Mouse (Mus musculus) adrenal gland, postnatal 36 days (tissue): ENCODE data around the gene Ece2. TPM values are rescaled to one million over a fixed set of nuclear protein-coding genes. Genes with fewer than 3 reads are reported as not detected.

Experiments
- DNase-seq, 2 experiments: peaks; one replicate each; pipeline ENCODE4 v3.0.0; 2021; ENCODE audit warnings: mixed read lengths in 1 of 2
- long read RNA-seq, 2 experiments: library from polyadenylated mRNA; stranded (forward); transcript quantifications; one replicate each; pipeline ENCODE4 v2.0.0; 2021; ENCODE audit warnings: borderline sequencing depth in 2 of 2
- total RNA-seq, 2 experiments: library from RNA; stranded (reverse); gene quantifications; 2 replicates each; pipeline ENCODE4 v1.2.3; 2021

The Ece2 gene
- total RNA-seq, result 10 to 100 TPM in 1 of 2 experiments, 1 to 10 TPM in 1; 8.9 to 17.5 TPM
- long read RNA-seq, experiment 1, partial matches to known transcripts, result 0 of 6 reads
- long read RNA-seq, experiment 1, other reads (novel, unspliced or antisense), result 4 of 6 reads
- long read RNA-seq, experiment 2, transcript Ece2-201 (19 exons, 3,152 nt), result major isoform, 5 of 6 reads
- long read RNA-seq, experiment 2, partial matches to known transcripts, result 0 of 6 reads
- long read RNA-seq, experiment 2, other reads (novel, unspliced or antisense), result 1 of 6 reads

DNA sequence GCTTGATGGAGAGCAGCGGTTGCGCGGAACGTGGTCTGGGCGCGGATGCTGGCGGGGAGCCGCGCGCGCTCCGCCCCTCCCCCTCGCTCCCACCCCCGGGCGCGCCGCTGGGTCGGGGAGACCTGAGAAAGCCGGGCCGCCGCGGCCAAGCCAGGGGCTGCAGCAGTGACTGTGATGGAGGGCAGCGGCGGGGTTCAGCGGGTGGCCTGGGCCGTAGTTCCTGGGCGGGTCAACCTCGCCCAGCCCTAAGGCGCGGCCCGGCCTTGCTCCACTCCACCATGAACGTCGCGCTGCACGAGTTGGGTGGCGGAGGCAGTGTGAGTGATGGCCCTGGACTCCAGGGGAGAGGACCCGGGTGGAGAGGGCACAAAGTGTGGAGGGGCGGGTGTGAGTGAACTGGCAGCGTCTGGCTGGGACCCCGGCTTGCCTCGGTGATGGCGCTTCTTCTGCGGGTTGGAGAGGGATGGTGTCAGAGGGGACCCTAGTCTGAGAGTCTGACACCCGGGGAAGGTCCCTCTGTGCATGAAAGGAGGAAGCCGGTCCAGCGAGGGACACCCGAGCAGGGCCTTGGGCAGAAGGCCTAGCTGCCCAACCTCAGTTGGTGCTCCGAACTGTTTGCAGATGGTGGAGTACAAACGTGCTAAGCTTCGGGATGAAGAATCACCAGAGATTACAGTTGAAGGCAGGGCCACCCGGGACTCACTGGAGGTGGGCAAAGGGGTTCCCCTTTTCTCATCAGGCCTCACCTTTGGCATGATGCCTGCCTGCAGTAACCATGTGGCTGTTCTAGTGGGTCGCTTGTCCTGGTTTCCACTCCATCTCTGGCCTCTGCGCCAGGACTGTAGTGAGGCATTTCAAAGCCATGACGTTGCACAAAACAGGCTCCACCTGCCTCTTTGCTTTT lies at the start of gene Ece2:
Gene Ece2 (plus strand): TSS at position 98 of the 904 bp plus-strand sequence.
- peak; percentile 51 to 61 for DNase-seq

DNA sequence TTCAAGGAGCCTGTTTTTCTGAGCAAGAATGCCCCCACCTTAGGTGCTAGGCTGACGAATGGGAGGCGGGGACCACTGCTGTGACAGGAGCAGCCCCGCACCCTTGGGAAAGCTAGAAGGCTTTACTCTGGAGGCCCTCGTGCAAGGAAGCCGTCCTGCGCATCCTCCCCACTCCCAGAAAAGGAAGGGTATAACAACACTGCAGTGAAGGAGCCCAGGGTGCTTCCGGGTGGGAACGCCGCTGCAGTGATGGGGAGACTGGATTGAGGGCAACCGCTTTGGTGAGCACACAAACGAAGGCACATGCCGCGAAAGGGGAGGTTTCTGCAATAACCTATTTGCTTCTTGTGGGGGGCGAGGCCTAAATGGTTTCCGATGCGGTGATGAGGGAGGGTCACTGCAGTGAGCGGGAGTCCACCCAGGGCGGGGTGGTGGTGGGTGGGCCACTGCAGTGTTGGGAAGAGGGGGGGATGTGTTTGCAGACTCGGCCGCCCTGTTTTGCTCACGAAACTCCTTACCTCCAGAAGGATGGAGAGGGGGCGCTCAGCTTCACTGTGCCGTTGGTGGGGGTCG lies 40.2 kb upstream of the Ece2 start, which contains the start of gene Vwa5b2:
Gene Vwa5b2 (plus strand): TSS at position 106 of the 573 bp plus-strand sequence.
- no peak for DNase-seq

DNA sequence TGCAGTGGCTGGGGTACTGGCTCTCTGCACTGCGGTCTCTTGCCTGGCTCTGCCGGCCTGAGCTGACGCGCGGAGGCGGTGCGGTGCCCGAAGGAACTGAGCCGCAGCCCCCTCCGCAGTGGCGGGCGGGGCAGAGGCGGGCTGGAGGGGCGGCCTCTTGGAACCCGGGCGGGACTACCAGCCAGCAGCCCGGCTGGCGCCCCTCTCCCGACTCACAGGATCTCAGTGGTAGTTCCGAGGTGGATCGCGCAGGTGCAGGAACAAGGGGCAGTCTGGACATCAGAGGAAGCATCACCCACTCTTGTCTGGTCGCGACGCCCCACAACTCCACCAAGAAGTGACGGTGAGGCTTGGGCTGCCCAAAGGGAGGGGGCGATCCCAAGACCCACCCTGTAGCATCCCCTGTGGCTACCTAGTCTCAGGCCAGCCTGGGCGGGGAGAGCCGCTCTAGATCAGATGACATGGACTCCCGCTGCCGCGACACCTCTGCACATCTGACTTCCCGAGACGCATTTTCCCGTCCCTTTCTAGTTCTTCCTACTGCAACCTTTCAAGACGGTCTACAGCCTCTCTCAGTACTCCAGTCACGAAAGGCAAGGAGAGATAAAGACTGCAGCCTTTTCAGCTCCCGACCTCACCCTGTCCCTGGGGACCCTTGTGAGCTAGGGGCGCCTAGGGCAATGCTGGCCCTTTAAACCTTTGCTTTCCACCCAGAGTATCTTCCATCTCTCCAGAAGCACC lies 39.5 kb upstream of the Ece2 start:
- DNase-seq, result peak; percentile 40 to 56

DNA sequence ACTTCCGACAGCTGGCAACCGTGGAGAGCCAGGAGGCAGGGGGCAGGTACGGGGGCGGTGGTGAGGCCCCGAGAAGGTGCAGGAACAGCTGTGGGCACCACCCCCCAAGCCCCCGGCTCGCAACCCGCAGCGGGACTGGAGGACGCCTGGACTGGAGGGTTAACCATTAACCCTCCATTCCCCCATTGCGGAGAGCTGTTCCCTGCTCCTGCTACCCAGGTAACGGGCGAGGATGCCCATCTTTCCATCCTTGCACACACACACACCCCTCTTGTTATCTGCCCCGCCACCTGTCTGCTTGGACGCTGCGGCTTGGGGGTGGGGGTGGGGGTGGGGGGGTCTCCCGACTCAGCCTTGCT lies 39.0 kb upstream of the Ece2 start:
- DNase-seq, result no peak

DNA sequence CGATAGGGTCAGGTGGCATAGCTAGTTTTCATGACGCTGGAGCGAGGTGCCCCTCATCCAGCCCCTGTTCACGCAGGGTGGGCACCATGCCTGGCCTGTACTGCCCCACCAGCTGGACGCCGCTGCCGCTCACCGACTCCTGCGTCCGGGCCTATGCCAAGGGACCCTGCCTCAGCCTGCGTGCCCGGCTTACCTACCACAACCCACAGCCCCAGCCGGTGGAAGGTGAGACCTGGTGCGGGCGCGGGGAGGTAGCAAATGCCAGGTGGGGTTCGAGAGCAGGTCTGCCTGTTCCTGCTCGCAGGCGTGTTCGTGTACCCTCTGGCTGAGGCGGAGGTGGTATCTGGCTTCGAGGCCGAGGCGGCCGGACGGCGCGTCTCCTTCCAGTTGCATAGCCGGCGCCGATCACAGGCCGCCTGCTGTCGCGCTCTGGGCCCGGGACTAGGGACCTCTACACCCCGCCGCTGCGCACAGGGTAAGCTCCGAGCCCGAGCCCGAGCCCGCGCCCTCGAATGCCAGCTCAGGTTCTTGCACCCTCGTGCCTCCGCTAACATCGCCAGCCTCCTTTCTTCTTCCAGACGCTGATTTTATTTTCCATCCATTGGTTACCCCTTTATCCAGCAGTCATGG lies 38.4 kb upstream of the Ece2 start:
- DNase-seq, result peak; percentile 9 to 14

DNA sequence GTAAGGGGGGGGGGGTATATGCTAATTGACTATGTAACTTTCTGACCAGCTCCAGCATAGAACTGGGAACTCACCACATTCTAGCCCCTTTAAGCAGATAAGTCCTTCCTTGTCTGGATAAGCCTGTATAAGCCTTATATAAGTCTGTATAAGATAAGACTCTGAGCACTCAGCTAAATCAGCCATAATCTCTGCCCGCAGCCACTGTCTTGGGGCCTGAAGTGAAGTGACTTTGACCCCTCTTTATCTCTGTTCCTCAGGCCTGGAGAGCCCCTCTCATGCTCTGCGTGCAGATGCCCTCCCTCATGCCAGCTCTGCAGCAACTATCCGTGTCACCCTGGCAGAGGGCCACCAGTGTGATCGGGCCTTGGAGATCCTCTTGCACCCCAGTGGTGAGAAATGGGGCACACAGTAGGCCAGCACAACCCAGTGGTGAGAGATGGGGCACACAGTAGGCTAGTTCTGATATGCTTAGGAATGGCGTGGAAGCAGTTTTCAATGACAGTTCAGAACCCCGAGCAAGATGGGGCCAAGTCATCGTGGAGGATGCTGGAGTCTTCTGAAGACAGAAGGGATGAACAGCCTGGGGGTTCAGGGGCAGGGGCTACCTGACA lies 34.5 kb upstream of the Ece2 start:
- DNase-seq, result no peak

DNA sequence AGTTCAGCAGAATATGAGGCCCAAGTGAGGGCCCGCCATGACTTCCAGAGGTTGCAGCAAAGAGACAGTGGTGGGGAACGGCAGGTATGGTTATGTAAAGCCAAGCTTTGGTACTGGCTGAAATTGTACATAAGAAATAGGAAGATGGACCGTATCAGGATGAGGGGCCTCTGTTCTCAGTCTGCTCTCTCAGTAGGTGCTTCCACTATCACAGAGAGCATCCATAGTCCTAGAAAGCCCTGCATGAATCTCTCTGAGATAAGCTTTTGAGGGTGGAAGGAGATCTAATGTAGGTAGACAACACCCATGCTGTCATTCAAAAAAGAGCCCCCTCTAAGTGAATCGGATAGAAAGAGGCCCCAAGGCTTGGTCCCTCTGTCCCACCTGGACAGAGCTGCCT lies 33.9 kb upstream of the Ece2 start:
- DNase-seq, result no peak

DNA sequence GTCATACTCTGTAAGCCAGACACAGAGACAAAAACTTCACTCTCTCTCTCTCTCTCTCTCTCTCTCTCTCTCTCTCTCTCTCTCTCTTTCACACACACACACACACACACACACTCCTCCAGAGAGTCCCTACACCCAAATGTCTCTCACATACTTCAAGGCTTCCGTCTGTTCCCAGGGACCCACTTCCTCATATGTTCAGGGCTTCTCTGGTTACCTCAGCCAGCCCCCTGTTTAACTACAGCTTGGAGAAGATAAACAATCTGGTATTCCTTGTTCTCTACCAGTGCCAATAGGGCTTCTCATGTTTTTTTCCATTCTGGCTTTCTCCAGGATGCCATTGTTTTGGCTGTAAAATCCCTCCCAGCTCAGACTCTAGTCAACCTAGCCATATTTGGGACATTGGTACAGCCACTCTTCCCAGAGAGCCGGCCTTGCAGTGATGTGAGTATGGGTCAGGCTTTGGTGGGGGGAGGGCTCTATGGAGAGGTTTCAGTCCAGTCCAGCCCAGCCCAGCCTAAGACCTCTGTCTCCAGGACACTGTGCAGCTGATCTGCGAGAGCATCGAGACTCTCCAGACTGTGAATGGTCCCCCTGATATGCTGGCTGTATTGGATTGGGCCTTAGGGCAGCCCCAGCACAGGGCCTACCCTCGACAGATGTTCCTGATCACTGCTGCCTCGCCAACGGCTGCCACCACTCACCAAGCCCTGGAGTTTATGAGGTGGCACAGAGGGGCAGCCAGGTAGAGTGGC lies 32.8 kb upstream of the Ece2 start:
- no peak for DNase-seq

DNA sequence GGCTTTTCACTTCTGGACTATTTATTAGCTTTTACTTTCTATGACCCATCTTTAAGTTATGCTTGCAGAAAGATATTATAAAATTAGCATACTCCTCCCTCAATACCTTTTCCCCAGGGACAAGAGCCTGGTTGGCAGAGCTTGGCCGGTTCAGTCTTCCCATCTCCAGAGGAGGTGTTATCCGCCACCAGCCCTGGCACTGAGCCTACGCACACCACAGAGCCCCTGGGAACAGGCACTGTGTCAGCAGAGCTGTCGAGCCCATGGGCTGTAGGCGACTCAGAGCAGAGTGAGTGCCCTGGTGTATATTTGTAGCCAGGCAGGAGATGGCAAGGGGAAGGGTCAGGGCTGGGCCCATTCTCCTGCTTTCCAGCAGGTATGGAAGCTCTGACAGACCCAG lies 29.1 kb upstream of the Ece2 start:
- DNase-seq, result no peak

DNA sequence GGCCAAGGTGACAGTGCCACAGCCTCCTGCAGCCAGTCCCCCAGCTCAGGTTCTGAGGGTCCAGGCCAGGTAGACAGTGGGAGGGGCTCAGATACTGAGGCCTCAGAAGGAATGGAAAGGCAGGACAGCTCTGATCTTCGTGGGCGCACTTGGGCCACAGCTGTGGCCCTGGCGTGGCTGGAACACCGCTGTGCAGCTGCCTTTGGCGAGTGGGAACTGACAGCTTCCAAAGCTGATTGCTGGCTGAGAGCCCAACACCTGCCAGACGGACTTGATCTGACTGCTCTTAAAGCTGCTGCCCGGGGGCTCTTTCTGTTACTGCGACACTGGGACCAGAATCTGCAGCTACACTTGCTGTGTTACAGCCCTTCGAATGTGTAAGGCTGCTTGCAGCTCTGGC lies 24.9 kb upstream of the Ece2 start:
- no peak for DNase-seq

DNA sequence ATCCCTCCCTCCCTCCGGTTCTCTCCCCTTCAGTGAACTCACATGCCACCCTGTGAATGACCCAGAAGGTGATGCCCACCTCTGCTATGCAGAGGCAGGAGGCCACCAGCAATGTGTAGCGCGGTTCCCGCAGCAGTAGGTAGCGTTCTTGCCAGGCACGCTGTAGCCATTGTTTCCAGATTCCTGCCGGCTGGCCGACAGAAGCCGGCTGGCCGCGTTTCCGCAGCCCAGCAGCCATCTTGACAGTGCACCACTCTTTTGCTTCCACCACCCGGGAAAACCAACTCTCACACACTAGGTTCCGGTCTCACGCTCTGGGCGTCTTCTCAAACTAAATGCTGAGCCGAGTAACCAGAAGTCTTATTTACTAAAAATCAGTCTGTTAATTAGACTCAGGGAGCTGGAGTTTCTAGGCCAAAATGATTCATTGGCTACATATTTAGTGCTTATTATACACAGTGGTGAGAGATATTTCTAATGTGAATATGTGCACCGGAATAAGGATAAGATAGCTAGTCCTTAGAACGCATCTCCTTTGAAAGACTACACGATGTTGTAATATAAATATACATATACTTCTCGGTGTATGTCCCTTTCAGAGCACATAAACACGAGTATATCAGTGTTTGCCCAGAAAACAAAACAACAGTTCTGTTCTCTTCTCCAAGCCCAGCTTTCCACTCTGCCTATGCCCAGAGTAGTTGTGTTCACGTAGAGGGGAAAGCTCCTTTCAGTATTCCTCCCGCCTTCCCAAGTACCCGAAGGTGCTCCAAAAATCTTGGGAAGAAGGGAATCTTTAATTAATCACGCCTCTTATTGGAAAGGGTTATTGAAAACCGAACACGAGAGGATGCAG lies 18.9 kb upstream of the Ece2 start:
- DNase-seq, result peak; percentile 77 to 78

DNA sequence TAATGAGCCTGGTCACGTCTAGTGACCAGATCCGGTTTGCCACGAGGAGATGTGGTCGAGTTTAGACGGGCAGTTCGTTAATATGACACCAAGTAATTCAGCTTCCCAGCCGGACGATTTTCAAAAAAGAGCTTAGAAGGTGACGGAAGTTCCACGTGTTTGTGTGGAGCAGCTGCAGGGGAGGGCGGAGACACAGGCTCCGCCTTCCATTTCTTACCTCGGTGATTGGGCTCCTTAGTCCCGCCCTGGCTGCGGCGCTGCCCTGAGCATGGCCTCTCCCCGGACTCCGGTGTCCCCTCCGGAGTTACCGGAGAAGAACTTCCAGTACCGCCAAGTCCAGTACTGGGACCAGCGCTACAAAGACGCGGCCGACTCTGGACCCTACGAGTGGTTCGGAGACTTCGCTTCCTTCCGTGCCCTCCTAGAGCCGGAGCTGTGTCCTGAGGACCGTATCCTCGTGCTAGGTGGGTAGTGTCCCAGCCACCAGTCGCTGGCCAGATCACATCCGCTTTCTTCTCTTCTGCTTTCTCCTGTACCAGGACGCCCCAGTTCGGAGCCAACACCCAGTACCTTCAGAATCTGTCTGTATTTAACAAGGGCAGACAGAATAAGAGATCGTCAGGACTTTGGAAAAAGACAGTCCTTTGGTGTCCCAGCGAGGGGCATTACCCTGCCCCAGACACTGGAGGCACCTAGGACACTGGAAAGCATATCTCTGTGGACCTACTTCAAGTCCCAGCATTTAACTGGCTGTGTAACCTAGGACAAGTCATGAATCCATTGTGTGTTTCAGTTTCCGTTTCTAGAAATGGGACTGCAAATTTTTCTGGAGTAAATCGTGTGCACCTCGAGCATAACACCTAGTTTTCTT lies 18.0 kb upstream of the Ece2 start, which contains the start of the genes Eef1akmt4, Gm49333 and Alg3:
Gene Eef1akmt4 (plus strand): TSS at position 237 of the 871 bp plus-strand sequence.
Gene Gm49333 (plus strand): TSS at position 254 of the 871 bp plus-strand sequence.
Gene Alg3 (minus strand): TSS at position 379 of the 871 bp plus-strand sequence.
- DNase-seq, result peak; percentile 91 to 94

DNA sequence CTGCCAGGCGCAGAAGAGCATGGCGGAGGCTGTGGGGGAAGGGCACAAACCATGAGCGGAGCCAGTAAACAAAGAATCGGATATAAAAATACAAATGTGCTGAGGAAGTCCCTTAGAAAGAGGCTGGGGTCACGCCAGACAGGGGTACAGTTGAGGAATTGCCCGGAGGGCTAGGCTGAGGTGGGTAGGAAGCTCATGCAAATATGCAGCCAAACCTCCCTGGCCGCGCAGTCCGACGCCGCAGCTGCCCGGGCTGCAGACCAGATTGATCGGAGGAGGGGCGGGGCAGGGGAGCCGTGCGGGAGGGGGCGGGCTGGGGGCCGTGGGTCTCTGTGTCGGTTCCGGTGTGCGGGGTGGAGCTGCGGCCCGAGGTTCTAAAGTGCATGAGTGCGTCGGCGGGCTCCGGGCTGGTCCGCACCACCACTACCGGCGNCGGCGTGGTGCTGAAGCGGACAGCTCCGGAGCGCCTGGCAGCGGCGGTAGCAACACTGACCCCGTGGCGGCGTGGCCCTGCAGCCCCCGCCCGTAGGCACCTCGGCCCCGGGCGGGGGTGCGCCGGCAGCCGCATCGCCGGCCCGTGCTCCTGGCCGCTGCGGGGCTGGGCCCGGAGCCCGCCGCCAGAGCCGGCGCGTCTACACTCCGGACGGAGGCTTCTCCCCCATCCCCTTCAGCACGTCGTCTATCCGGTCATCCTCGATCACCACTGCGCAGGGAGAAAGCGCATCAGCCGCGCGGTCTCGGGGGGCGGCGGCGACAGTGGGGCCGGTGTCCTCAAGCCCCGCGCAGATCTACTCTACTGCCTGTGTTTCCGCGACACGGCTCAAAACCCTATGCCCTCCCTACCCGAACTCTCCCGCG lies 9.9 kb upstream of the Ece2 start:
- peak; percentile 51 to 64 for DNase-seq

DNA sequence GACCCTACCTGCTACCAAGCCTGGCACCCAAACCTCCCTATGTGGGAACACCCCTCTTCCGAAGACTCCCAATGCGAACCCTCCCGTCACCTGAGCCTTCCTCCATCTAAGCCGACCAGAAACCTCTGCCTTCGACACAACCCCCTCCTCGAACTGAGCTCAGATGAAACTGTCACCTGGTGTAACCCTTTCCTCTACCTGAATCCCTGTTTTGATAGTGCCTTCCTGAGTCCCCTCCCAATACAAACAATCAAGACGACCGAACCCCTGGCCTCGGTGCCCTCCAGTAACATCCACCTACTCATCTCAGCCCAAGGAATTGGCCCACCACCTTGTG lies 9.3 kb upstream of the Ece2 start:
- DNase-seq, result no peak

DNA sequence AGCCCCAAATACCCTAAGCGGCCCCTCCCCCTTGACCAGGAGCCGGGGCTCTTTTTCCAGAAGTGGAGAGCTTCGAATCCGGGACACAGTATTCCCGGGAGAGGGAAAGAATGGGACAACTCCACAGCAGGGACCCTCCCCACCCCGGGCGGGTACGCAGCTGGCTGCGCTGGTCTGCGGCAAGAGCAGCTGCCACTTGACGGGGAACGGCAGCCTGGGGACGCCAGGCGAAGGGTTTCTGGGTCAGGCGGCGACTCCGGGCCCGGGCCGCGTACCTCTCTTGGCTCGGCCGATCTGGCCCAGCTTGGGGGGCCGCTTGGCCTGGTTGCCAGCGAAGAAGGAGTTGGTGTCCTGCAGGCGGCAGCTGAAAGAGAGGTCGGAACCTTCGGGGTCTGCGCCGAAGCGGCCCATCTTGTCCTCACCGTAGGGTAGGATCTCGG lies 8.9 kb upstream of the Ece2 start:
- DNase-seq, result no peak

DNA sequence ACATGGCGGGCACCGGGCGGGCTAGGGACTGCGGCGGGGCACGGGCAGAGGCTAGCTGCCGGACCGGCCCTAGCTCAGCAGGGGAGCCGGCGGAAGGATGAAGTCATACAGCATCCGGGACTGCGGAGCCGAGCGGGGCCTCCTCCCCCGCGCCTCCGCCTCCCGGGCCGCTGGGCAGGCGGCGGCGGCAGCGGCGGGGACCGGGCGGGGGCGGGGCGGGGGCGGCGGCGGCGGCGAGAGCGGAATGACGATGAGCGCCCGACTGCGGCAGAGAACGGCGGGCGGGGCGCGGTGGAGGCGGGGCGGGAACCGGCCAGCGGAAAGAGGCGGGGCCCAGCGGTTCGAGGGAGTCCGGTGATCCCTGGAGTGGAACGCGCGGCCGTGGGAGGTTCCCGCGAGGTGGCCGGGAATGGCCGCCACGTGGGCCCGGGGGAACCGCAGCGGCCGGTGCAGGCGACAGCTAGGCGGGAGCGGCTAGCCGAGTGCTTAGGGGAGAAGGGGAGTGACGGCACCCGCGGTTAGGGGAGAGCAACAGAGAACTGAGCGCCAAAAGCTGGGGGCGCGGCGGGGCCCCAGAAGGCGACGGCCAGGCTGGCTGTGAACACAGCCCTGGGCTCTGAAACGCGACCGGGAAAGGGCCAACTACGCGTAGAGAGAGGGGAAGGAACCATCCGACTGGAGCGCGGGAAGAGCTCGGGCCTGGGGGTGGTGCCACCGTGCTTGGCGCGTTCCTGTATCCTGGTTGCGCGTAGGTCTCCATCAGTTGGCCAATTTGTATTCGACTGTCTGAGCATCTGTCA lies 8.2 kb upstream of the Ece2 start, which contains the start of gene Camk2n2:
Gene Camk2n2 (minus strand): TSS at position 97 of the 800 bp plus-strand sequence.
- peak; percentile 88 to 89 for DNase-seq
